Mouse (Mus musculus) NIH3T3 (cell line): Measurements from ENCODE around the gene Bcl9l.
"Not testable (repeated sequence)": the region's sequence is repeated elsewhere in the genome, so short reads cannot be mapped to it uniquely, and the experiment has no call there.

Experiments
- DNase-seq: peaks from one replicate; pipeline ENCODE4 v3.0.0-alpha.2; 2012; ENCODE audit warnings: low read depth

The Bcl9l gene

DNA sequence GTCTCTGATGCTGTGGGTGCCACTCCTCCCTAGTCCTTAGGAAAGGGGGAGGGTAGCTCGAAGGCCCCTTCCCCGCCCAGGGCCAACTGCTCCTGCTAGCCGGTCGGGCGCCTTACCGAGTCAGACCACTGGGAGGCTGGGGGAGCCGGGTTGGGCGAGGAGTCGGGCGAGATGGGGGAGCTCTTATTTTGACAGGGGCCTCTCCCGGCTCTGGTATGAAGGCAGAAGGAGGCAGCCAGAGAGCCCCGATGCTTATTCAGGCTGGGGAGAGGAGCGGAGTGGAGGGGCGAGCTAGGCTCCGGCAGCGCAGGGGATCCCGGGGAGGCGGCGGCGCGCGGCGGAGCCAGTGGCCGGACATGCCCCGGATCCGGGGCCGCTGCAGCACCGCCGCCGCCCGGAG lies at the start of gene Bcl9l:
Bcl9l (plus strand) TSS at position 274 of the 400 bp plus-strand sequence.
- peak; percentile 94 for DNase-seq

DNA sequence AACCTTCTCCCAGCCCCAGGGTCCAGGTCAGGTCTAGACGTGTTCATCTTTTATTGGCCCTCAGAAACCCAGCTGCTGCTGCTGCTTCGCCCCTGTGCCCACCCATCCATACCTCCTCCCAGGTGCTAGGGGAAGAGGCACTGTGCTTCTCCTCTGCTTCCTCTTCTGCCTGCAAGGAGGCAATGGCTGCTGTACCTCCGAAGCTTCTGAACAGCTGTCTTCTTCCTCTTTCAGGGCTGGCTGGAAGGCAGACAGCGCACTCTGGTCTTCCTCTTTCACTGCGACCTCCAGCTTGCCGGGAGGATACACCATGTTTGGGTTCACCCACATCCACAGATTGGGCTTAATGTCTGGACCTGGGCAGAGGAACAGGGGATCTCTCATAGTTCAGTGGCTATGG lies 46.9 kb upstream of the Bcl9l start:
- DNase-seq, result no peak

DNA sequence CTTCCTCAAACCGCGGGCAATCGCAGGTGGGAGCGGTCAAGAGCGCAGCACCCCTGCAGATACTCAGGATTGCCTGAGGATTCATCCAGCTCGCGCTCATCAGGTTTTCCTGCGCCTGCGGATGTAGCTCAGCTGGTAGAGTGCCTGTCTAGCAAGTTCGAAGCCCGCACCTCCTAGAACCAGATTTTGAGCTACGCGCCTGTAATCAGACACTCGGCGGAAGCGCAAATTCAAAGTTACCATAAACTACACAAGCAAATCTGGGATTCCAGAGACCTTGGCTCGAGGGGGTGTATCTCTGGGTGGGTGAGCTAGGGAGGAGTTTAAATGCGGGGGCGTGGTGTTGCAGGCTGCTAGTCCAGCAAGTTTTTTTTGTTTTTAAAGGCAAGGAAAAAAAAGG lies 41.7 kb upstream of the Bcl9l start, which contains the start of gene Foxr1:
Foxr1 (minus strand) TSS at position 176 of the 400 bp plus-strand sequence.
- DNase-seq, result no peak

DNA sequence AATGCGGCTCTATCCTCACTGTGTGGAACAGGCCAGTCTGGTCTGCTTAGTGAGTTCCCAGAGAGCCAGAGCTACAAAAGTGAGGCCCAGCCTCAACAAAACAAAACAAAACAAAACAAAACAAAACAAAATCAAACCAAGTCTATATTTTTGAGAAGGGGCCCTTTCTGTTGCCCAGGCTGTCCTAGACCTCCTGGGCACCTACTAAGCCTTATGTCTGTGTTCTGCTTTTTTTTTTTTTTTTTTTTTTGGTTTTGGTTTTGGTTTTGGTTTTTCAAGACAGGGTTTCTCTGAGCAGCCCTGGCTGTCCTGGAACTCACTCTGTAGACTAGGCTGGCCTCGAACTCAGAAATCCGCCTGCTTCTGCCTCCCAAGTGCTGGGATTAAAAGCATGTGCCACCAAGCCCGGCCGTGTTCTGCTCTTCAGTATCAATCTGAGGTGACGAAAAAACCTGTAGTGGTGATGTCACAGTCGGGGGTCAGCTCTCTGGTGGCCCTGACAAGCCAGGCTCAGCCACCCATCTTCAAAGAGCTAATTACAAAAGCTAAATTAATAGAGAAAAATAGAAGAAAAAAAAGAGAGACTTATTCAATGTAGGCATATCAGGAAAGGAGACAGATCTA lies 38.1 kb upstream of the Bcl9l start:
- DNase-seq, result not testable (repeated sequence)

DNA sequence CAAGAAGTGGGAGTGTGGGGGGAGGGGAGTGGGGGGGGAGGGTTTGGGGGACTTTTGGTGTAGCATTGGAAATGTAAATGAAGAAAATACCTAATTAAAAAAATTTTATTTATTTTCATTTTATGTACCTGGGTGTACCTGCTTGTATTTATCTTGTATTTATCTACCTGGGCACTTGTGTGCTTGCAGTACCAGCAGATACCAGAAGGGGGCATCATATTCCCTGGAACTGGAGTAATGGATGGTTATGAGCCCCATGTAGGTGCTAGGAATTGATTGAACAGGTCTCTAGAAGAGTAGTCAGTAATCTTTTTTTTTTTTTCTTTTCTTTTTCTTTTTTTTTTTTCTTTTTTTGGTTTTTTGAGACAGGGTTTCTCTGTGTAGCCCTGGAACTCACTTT lies 32.2 kb upstream of the Bcl9l start:
- no peak for DNase-seq

DNA sequence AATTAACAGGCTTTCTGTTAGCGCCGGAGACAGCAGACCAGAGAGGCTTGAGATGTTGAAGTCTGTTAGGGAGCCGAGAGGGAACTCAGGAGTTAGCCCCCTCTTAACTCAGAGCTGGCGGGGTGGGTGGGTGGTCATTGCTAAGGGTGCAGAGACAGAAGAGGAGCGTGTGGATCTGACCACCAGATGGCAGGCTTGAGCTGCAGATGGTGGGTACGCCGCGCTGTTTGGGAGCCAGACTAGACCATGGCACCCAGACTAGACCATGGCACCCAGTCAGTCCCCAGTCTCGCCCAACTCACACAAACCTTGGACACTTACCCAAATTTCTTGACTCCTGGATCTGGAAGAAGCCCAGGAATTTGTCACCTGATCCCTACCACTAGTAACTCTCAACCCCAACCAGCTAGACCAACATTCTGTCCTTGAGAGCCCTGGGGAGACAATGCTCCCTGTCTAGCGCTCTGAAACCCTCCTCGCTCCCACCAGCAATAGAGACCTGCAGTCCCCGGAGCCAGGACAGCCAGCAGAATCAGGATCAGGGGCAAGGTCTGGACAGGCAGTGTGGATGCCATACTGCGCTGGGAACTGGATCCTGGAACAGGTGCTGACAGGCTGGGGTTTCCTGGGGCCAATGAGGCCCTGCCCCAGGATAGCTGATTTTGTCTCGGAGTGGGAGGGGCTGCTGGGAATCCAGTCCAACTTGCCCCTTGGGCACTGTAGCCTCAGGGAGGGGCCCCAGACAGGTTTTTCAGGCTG lies 28.3 kb upstream of the Bcl9l start:
- DNase-seq, result peak; percentile 87

DNA sequence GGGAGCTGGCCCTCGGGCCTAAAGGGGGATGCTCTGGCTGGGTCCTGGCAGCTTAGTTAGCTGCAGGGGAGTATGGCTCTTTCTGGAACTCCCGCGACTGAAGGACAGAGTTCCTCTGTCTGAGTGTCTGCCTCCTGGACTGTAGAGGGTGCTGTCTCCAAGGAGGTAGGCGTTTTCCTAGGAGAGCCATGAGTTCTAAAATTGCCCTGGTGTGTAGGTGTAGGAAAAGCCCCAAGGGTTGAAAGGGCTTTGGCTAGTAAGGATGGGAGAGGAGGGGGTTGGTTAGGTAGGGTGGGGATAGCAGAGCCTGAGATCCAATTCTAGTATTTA lies 27.8 kb upstream of the Bcl9l start, which contains the start of gene Upk2:
Upk2 (minus strand) TSS at position 86 of the 330 bp plus-strand sequence.
- DNase-seq, result peak; percentile 23

DNA sequence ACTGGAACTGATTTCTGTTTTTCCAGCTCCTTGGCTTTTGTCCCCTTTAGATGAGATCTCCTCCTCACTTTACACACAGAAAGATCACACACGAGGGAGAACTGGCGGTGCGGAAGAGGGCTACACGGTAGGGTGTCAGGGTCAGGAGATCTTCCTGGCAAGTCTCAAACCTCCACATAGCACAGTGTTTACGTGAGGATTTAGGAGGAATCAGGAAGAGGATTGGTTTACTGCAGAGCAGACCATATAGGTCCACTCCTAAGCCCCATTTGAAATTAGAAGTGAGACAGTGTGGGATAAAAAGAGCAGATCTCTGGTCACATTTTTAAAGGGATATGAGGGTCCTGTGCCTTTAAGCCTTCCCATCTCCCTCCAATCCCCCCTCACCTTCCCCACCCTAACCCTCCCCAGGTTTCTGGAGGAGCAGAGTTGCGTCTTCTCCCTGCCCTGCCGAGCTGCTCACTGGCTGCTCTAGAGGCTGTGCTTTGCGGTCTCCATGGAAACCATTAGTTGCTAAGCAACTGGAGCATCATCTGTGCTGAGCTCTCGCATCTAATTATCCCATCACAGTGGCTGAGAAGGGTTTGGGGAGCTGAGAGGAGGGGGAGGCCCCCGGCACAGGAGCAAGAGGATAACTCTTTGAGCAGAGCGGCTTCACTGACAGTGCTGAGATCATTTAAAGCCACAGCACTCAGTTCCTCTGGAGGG lies 25.4 kb upstream of the Bcl9l start:
- peak; percentile 31 for DNase-seq

DNA sequence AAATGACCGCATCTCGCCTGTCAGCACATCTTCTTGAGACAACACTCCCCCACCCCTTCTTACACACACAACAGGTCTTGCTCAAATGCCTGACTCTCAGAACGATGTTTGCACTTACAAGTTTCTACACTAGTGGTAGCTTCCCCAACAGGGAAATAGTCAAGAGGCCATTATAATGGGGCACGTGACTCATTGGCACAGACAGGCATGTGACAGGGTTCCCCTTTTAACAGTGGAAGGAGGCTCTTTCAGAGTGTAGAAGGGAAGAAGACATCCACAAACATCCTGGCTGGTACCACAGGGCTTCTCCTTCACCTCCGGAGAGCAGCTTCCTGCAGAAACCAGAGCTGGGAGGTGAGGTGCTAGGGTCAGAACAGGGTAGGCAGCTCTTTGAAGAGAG lies 20.7 kb upstream of the Bcl9l start:
- no peak for DNase-seq

DNA sequence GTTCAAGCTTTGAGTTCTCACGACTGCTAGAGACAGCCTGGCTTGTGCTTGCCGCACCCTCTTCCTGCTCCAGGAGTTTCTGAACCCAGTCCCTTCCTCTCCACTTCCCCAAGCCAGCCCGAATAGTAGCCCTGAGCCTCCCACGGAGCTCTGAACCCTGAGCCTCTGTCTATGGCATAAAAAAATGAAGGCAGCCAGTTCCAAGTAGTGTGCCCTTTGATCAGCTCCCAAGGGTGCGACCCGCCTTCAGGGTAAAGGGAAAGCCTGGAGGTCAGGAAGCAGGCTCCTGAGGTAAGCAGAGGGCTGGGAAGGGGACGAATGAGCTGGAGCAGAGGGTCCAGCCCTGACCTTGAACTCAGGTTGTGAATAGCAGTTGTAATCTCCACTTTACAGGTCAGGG lies 14.4 kb upstream of the Bcl9l start:
- no peak for DNase-seq

DNA sequence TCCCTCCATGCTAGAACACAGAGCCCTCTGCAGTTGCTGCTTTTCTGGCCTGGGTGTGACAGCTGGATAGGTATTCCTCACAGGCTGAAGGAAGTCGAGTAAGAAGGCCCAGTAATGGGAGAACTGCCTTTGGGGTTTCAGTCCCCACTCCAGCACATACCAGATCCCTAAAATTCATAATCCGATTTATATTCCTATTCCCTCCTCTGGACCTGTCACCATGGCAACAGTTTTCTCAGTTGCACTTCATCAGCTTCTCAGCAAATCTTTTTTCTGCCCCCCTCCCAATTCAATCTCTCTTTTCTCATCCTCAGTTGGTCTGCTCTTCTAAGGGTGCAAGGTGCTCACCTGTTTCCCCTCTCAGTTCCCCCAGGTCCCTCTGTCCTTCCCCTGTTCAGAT lies 13.8 kb upstream of the Bcl9l start:
- DNase-seq, result no peak

DNA sequence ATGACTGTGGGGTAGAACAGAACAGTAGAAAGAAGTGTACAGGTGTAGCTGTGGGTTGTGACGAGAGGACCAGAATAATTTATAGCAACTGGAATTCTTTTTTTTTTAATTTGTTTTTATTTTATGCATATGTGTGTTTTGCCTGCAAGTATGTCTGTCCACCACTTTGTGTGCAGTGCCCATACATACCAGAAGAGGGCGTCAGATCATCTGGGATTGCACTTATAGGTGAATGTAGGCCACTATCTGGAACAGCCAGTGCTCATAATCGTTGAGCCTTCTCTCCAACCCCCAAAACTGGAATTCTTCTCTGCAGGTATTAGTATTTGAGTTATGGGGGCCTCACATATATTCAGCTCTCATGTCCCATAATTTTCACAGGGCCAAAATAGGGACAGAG lies 9.4 kb upstream of the Bcl9l start:
- DNase-seq, result no peak

DNA sequence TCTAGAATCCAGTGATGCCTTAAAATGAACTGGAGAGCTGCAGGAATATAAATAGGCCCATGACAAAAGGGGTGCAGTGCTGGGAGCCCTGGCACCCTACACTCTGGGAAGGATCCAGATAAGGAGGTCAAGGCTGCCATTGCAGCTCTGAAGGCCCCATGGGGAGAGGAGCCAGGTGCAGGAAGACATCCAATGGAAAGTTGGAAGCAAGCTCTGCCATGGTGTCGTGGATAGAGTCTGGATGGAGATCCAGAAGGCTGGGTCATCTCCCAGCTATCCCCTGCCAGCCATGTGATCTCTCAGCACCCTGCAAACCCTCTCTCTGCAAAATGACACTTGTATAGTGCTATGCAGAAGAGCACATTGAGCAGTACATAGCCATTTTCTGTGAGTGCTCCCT lies 8.3 kb upstream of the Bcl9l start:
- no peak for DNase-seq

DNA sequence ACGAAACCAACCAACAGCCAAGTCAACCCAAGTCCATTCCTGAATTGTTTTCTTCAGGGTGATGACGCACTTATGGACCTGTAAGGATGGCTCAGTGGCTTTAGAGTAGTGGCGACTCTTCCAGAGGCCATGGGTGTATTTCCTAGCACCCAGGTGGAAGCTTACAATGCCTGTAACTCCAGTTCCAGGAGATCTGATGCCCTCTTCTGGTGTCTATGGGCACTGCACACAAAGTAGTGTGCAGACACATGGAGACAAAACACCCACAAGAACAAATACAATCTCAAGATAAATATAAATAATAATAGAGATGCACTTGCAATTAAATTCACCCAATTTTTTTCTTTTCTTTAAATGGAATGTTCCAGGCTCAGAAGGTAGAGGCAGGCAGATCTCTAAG lies 6.7 kb upstream of the Bcl9l start:
- no peak for DNase-seq

DNA sequence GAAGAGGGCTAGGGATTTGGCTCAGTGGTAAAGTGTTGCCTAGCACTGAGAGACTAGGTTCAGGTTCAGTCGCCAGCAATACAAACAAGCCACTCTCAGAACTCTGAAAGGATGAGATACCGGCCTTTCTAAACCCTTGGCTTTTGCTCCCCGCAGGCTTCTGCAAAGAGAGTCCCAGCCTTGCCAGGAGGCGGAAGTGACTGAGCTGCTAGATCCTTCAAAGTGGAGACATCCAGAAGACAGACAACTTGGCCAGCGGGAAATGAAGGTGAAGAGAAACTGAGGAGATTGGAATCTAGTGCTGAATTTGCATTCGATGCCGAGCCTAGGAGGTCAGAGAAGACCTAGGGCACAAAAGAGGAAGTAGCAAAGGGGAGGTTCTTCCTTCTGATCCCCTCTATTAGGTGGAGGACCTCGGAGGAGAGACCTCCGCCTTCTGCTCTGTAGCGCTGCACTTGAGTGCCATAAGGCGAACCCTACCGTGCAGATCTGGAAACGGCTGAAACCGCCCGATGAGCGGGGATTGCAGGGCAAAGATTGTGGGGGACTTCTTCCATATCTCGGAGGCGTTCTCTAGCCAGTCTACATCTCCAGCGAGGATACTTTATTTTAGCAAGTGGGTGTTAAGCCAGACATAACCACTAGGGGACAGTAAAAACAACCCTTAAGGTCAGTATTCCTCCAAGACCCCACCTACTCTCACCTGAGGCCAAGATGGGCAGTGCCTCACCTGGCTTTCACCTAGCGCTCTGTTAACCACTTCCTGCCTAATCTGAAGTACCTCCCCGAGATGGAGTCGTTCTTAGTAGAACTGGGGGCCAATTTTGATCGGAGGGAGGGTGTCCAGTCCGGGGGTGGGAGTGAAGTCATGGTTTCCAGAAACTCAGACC lies 5.0 kb upstream of the Bcl9l start:
- DNase-seq, result peak; percentile 81

DNA sequence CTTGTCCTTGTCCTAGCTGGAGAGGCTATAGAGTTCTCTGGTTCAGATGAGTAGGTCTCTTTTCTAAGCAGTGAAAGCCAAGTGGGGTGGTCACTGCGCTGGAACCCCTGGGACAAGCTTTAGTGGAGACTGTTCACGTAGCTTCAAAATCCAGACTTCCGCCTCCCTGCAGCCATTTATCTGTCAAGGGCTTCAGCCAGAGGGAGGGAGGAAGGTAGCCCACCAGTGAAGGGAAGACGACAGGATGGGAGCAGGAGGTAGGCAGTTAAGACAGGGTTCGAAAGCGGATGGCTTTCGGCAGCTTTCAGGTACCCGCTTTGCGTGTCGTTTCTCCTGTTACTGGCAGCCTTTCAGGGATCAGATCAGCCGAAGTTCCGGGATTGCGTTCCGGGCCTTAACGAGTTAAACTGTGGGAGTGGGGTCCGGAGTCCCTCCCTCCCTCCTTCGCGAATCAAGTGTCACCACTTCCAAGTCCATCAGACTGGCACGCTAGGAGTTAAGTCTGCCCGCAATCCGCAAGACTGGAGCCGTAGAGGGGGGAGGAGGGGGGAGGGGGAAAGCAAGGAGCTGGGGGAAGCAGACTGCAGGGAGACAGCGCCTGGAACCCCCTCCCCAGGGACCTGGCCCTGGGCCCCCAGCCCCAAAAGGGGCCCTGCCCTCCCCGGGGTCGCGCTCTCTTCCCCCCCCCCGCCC lies 4.2 kb upstream of the Bcl9l start:
- DNase-seq, result peak; percentile 83

DNA sequence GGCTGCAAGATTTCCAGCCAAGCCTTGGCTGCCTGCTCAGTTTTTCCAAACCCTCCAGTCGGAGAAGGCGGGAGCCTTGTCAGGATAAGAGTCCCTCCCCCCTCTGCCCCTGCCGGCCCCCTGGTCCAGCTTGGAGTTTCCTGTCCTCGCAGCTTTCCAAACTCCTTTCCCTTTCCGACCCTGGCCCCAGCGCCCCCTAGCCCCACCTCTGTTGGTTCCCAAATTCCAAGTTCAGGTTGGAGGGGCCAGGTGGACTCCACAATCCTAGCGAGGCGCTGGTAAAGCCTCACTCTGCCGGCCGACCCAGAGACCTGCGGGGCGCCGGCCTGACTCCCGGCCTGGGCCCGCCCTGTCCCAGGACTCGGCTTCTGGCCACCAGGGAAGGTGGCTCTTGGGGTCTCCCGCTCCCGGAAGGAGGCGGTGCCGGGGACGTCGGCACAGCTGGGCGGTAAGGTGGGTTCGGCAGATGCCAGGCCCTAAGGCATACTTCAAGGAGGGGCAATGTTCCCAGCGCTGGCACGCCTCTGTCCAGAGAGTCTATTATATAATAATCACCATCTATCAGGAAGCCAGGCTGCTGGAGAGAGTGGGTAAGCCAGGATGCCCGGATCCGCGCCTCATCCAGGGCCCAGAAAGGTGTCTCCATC lies 3.5 kb upstream of the Bcl9l start:
- peak; percentile 86 for DNase-seq

DNA sequence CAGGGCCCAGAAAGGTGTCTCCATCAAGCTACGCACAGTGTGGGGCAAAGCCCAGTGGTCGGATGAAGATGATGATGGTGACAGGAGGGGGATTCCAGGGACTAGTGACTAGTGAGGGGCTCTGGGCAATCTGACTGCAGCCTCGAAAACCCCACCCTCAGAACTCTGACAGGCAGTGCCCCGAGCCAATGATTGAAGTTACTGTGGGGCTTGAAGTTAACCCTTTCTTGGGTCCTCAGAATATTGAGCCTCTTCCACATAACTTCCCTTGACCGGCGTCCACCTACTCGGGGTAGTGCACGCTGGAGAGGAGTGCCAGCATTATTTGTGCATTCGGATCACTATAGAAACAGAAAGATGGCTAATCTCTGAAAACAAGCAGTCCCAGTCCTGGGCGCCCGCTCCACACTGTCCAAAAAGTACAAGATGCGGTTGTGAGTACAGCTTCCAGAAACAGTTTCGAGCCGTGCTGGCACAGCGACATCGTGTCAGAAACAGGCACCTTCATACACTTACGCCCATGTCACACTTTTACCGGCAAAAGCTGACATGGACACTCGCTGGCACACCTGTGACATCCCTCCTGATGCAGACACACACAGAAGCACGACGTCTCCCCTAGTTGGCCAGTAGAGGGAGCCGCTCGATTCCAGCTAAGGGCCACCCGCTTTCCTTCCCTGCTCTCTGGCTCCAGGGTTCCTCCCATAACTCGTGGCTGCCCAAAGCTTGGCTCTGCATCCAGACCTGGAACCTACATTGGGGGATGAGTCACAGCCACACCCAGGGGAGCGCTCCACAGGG lies 2.8 kb upstream of the Bcl9l start:
- DNase-seq, result peak; percentile 95

DNA sequence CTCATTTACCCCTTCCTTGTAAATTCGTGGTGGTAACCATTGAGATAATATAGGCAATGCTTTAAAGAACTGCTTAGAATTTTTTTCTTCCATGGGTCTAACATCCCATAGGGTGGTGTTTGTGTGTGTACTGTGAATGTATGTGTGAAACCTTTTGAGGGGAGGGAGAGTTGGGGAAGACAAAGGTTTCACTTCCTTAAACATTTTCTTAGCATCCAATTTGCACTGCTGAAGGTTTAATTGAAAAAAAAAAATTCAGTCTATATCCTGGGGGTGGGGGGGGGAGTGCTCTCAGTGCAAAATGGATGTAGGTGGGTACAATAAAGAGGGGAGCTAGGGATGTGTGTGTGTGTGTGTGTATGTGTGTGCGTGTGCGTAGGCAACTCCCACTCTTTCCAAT lies 513 bp upstream of the Bcl9l start:
- DNase-seq, result no peak

DNA sequence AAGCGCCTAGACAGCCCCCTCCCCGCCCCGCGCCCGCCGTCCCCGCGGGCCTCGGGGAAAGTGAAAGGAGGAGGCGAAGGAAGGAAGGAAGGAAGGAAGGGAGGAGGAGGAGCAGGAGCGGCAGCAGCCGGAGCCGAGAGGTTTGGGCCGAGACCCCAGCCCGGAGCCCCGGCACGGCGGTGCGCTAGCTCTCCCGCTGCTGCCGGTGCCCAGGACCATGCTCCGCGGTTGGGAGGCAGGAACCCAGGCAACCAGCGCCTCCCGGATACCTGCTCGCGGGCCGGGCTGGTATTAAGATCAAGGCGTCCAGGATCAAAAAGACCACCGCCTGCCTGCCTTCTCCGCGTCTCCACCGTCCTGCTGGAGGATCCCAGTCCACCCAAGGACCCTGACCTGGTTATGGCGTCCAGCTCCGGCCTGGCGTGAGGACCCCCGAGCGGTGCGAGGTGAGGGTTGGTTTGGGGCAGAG lies 450 bp downstream of the Bcl9l start:
- no peak for DNase-seq
